Comparison of ENCODE assay signal across 32 mouse cellular contexts in genomic region chr3:16115944-16116343, GRCm38 (mm10).
"Had no signal": no experiment of that assay in that cellular context is flagged by ENCODE, and none has a peak within 500 bp of the region (broad histone marks: within the 10 kb centered on the region; RNA-seq: fewer than 3 reads in every experiment).

No protein-coding gene starts in this region.

- H3K9me3 ChIP-seq: heart, embryonic 10.5 days; heart, embryonic 12.5 days; heart, embryonic 13.5 days; heart, embryonic 15.5 days; hindbrain, embryonic 10.5 days; hindbrain, embryonic 12.5 days; hindbrain, embryonic 13.5 days; hindbrain, embryonic 15.5 days; intestine, embryonic 15.5 days had no signal

- H3K4me1 ChIP-seq: heart, embryonic 13.5 days; heart, embryonic 15.5 days; hindbrain, embryonic 10.5 days; hindbrain, embryonic 12.5 days; hindbrain, embryonic 13.5 days; hindbrain, embryonic 15.5 days; intestine, embryonic 15.5 days had no signal

- H3K4me2 ChIP-seq: heart, embryonic 11.5 days; heart, embryonic 12.5 days; heart, embryonic 13.5 days; heart, embryonic 15.5 days; hindbrain, embryonic 12.5 days; hindbrain, embryonic 13.5 days; hindbrain, embryonic 14.5 days; hindbrain, embryonic 15.5 days; intestine, embryonic 15.5 days had no signal

- ATAC-seq: hindbrain, embryonic 16.5 days; hindbrain, postnatal 0 days; inflammation-experienced regulatory T-cells, adult 6 months; intestine, embryonic 15.5 days; intestine, embryonic 16.5 days; intestine, postnatal 0 days had no signal

- H3K27me3 ChIP-seq: heart, embryonic 12.5 days; heart, embryonic 13.5 days; heart, embryonic 15.5 days; hindbrain, embryonic 12.5 days; hindbrain, embryonic 13.5 days; hindbrain, embryonic 15.5 days; intestine, embryonic 15.5 days had no signal

- H3K36me3 ChIP-seq: heart, embryonic 10.5 days; heart, embryonic 12.5 days; heart, embryonic 13.5 days; heart, embryonic 15.5 days; hindbrain, embryonic 10.5 days; hindbrain, embryonic 12.5 days; hindbrain, embryonic 13.5 days; hindbrain, embryonic 15.5 days; intestine, embryonic 15.5 days had no signal

- H3K9ac ChIP-seq: heart, embryonic 12.5 days; heart, embryonic 13.5 days; heart, embryonic 15.5 days; hindbrain, embryonic 12.5 days; hindbrain, embryonic 13.5 days; hindbrain, embryonic 14.5 days; hindbrain, embryonic 15.5 days; intestine, embryonic 15.5 days had no signal

- H3K27ac ChIP-seq: heart, embryonic 10.5 days; heart, embryonic 13.5 days; heart, embryonic 15.5 days; hindbrain, embryonic 10.5 days; hindbrain, embryonic 12.5 days; hindbrain, embryonic 13.5 days; hindbrain, embryonic 14.5 days; hindbrain, embryonic 15.5 days; hindbrain, postnatal 0 days; intestine, embryonic 15.5 days; kidney, postnatal 0 days; layer of hippocampus, adult 2 months; left cerebral cortex, adult 2 months had no signal

- H3K4me3 ChIP-seq: heart, embryonic 10.5 days; heart, embryonic 12.5 days; heart, embryonic 13.5 days; heart, embryonic 15.5 days; hindbrain, embryonic 10.5 days; hindbrain, embryonic 12.5 days; hindbrain, embryonic 13.5 days; hindbrain, embryonic 15.5 days; intestine, embryonic 15.5 days; layer of hippocampus, adult 2 months; left cerebral cortex, adult 2 months had no signal

- DNase-seq: heart, postnatal 10 days; heart, postnatal 14 days; heart, postnatal 36 days; heart, postnatal 4 days; kidney, adult 11 months; kidney, adult 18-20 months; kidney, adult 9 months; kidney, postnatal 10 days; kidney, postnatal 14 days; kidney, postnatal 25 days; kidney, postnatal 4 days; layer of hippocampus, adult 9-11 months; layer of hippocampus, postnatal 36 days had no signal
